ENCODE assay signal across 9 mouse cellular contexts in the genomic region with DNA sequence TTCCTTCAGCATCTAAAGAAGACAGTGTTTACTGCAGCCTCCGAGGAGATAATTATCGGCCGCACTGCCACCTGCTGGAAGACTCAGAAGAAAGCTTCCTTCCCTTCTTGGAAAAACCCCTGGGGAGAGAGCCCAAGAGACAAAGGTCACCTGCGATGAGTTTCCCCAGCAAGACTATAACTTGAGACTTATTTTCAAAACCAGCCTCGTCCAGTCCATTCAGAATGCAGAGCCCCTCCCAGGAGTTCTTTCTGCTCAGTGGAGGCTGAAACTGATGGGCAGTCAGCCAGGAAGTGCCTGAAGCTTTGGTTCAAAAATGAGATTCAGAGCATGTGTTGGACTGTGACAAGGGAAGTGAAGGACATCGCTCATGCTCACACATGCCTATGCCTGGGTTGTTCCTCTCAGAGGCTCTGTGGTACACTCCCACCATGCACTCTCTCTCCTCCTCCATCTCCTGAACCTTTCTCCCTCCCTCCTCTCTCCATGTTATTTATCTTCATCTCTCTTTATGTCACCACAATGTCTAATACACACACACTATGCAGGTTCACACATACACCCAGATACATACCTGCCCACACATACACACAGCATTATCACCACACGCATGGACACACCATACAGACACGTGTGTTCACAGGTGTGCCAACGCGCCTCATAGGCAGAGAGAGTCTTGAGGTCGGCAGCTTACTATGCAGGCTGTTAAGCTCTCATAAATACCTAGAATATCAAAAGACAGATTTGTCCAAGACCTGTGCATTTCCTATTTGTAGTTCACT.
DNase-seq lines count a peak whose midpoint lies in the region; TF ChIP-seq lines count a peak whose summit lies in the region.
"Had no signal": no experiment of that assay in that cellular context is flagged by ENCODE, and none has a peak within 500 bp of the region (broad histone marks: within the 10 kb centered on the region; RNA-seq: fewer than 3 reads in every experiment).

No protein-coding gene starts in this region.

- DNase-seq in thymus, adult 2 months = peak; percentile 13
- DNase-seq in thymus, adult 18-20 months = no peak
- DNase-seq in embryo, embryonic 10 days (ENCODE audit: low spot score) = peak; percentile 57
- peak; percentile 34 to 42 for DNase-seq in heart, adult 9 months (ENCODE audit: low spot score in 2 of 2)
- DNase-seq in kidney, adult 2 months = peak; percentile 82
- DNase-seq in lung, adult 18-20 months = peak; percentile 22 to 29
- DNase-seq in ovary, postnatal 10 days (ENCODE audit: low spot score) = peak; percentile 13
- DNase-seq in urinary bladder, postnatal 36 days (ENCODE audit: low spot score in 2 of 2) = peak; percentile 33 to 55

- no peaks in the 10 kb centered on the region for H3K4me1 ChIP-seq in thymus, adult 2 months (replicated peaks; ENCODE audit: control insufficient read depth, insufficient read depth, low read length)
- H3K4me1 ChIP-seq in kidney, adult 2 months (ENCODE audit: control insufficient read depth, insufficient read depth, low read length) = no peaks in the 10 kb centered on the region
- H3K4me1 ChIP-seq: limb, embryonic 12.5 days had no signal

- TF ChIP-seq POLR2A in thymus, adult 2 months (IDR thresholded peaks at IDR 0.05; ENCODE audit: control insufficient read depth, extremely low read depth, insufficient read depth, low read length, poor library complexity) = no peak
- no peak for TF ChIP-seq POLR2A in kidney, adult 2 months (IDR thresholded peaks at IDR 0.05; ENCODE audit: low read depth, low read length)

- H3K27ac ChIP-seq in thymus, adult 2 months (ENCODE audit: control insufficient read depth, insufficient read depth, low read length) = no peak overlapping the region
- H3K27ac ChIP-seq in kidney, adult 2 months (ENCODE audit: insufficient read depth, low read depth, low read length) = no peak overlapping the region
- H3K27ac ChIP-seq: limb, embryonic 12.5 days had no signal

- no peaks in the 10 kb centered on the region for H3K27me3 ChIP-seq in thymus, adult 2 months (ENCODE audit: control insufficient read depth, insufficient read depth, low read length)
- H3K27me3 ChIP-seq in kidney, adult 2 months (replicated peaks; ENCODE audit: control insufficient read depth, insufficient read depth, low read length) = no peaks in the 10 kb centered on the region
- H3K27me3 ChIP-seq: limb, embryonic 12.5 days had no signal

- TF ChIP-seq CTCF in thymus, adult 2 months (IDR thresholded peaks at IDR 0.05; ENCODE audit: borderline replicate concordance, control insufficient read depth, extremely low read depth, insufficient read depth, low read length, poor library complexity) = no peak
- TF ChIP-seq CTCF in kidney, adult 2 months (conservative IDR thresholded peaks at IDR 0.05; ENCODE audit: insufficient read depth, insufficient read length, low read depth, low read length) = peak; percentile 49; the same call in 1 of the 2 replicates

- H3K4me3 ChIP-seq in thymus, adult 2 months (ENCODE audit: control insufficient read depth, insufficient read depth, low read length) = no peak overlapping the region
- no peak overlapping the region for H3K4me3 ChIP-seq in kidney, adult 2 months (ENCODE audit: insufficient read depth, low read depth, low read length)
- H3K4me3 ChIP-seq: limb, embryonic 12.5 days had no signal

- H3K36me3 ChIP-seq in thymus, adult 2 months (ENCODE audit: control insufficient read depth, insufficient read depth, low read length) = no peaks in the 10 kb centered on the region
- H3K36me3 ChIP-seq in kidney, adult 2 months (ENCODE audit: control insufficient read depth, insufficient read depth, low read length) = no peaks in the 10 kb centered on the region
- H3K36me3 ChIP-seq: limb, embryonic 12.5 days had no signal

- WGBS in thymus, adult 2 months = 61% methylated on average over 11 of the region's 11 CpGs
- 41% methylated on average over 11 of the region's 11 CpGs for WGBS in kidney, adult 2 months

Comparison
In these comparisons a context has a peak if more than half of its experiments do, and no peak if none do; other contexts are left out.
1. DNase-seq: peak in thymus, adult 2 months (single experiment), embryo, embryonic 10 days (single experiment), heart, adult 9 months (2 of 2), kidney, adult 2 months (single experiment), lung, adult 18-20 months (2 of 2), ovary, postnatal 10 days (single experiment) and urinary bladder, postnatal 36 days (2 of 2); none in thymus, adult 18-20 months (0 of 2).